Mouse (Mus musculus): ENCODE results near the gene Gm13285. TPM values are rescaled to one million over a fixed set of nuclear protein-coding genes. Genes with fewer than 3 reads are reported as not detected.
A peak's percentile ranks its signal among the peaks of the same experiment; 100 is the strongest.
"Not testable (repeated sequence)": the region's sequence is repeated elsewhere in the genome, so short reads cannot be mapped to it uniquely, and the experiment has no call there.

The Gm13285 gene
- polyA plus RNA-seq, 1 experiment from 2014 or later: 0.28 TPM

DNA sequence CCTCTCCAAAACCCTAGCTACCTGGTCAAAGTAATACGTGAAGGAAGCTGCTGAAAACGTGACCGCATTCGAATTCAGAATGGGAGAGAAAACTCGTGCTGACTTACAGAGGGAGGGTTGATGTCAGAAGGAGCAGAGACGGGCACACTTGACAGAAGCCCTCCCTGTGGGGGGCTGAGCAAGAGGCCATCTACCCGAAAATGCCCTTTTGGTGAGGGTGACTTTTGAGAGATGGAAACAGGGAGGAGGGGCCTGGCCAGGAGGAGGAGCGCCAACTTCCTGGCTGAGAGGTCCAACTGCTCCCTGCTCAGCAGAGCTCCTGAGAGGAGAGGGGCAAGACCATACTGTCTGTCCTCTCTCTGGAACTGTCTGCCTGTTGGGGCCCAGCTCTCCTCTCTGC, 5.8 kb downstream of the Gm13285 start, which contains the start of gene Gm13288:
Gene Gm13288, plus strand, starts transcription at position 301 of the 400 bp plus-strand sequence.
- H3K36me3 ChIP-seq; H3K9ac ChIP-seq (replicated peaks); H3K4me1 ChIP-seq (replicated peaks); ATAC-seq; H3K27ac ChIP-seq; H3K4me3 ChIP-seq (replicated peaks); H3K9me3 ChIP-seq: not testable (repeated sequence)
- peak within 1 kb of the TSS; percentile 45 for H3K4me2 ChIP-seq (replicated peaks)
- no CpG with 5 or more reads among the region's 8 CpGs for WGBS
- peaks cover 15% of the 10 kb centered on the region; the same call in 1 of the 2 replicates for H3K27me3 ChIP-seq

DNA sequence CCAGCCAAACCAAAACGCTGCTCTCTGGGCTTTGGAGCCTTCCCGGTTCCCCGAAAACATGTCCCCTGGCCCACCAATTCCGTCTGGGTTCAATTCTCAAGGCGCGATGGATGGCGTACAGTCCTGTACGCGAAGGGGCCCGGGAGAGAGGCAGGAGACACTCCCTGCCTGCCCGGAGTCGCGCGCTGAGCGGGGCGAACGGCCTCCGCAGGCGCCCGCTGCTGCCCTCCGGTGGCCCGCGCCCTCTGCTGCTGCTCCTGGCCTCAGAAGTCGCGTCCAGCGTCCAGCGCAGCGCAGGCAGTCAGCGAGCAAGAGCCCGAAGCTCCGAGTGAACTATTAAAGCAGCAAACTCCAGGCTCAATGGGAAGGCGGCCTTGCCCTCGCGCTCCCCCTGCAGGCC, 6.3 kb downstream of the Gm13285 start:
- not testable (repeated sequence) for H3K4me1 ChIP-seq (replicated peaks); H3K9me3 ChIP-seq; H3K4me3 ChIP-seq (replicated peaks); H3K27ac ChIP-seq; H3K36me3 ChIP-seq; ATAC-seq; H3K9ac ChIP-seq (replicated peaks)
- Histone ChIP-seq H3K27me3 (peaks cover 15% of the 10 kb centered on the region; the same call in 1 of the 2 replicates), H3K4me2 (replicated peaks) (peak overlapping the region; percentile 45)
- no CpG with 5 or more reads among the region's 34 CpGs for WGBS

- no peak for ATAC-seq
- Histone ChIP-seq H3K9me3 (no peaks in the 10 kb centered on the region), H3K9ac (replicated peaks) (no peak within 1 kb of the TSS), H3K4me2 (replicated peaks) (no peak within 1 kb of the TSS), H3K36me3 (no peaks in the 10 kb centered on the region), H3K4me3 (replicated peaks) (no peak within 1 kb of the TSS), H3K27ac (no peak within 1 kb of the TSS), H3K27me3 (no peaks in the 10 kb centered on the region), H3K4me1 (replicated peaks) (no peaks in the 10 kb centered on the region)
- WGBS: 66% methylated on average over 3 of the region's 3 CpGs
Observed at GRCm38 (mm10) chr4:88815928-88816327, 16.5 kb downstream of the Gm13285 start, which contains the start of gene Ifna7. Ifna7 (plus strand) TSS chr4:88816228.

DNA sequence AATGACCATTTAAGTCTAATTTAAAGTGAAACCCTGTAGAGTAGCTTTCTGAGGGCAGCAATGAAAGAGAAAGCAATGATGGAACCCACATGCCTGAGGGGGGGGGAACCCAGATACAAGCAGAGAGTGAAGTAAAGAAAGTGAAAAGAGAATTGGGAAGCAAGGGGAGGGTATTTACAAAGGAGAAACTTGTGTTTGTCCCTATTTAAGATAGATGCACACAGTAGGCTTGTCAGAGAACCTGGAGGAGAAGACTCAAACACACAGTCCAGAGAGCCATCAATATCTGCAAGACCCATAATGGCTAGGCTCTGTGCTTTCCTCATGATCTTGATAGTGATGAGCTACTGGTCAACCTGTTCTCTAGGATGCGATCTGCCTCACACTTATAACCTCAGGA, 20.2 kb downstream of the Gm13285 start, which contains the start of gene Ifna11:
Gene Ifna11, plus strand, starts transcription at position 301 of the 400 bp plus-strand sequence.
- Histone ChIP-seq H3K36me3 (no peaks in the 10 kb centered on the region), H3K27me3 (no peaks in the 10 kb centered on the region), H3K4me1 (replicated peaks) (no peaks in the 10 kb centered on the region), H3K4me2 (replicated peaks) (no peak within 1 kb of the TSS), H3K27ac (no peak within 1 kb of the TSS), H3K9ac (replicated peaks) (no peak within 1 kb of the TSS), H3K9me3 (no peaks in the 10 kb centered on the region), H3K4me3 (replicated peaks) (no peak within 1 kb of the TSS)
- no peak for ATAC-seq
- WGBS: 89% methylated on average over 1 of the region's 1 CpGs

DNA sequence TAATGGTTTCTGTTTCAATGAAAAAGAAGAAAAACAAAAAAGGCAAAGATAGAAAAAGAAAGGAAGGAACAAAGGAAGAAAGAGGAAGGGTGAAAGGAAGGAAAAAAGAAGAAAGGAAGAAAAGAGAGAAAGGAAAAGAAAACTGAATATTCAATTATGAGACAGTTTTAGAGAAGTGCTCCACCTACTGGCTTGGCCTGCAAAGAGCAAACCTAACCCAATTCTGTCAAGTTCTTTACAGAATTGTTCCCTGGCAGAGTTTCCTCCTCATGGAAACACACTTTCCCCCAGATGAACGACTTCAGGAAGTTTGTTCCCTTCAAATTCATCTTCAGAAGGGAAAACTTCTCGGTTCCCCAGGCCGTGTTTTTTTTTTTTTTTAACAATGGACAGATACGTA, 23.5 kb downstream of the Gm13285 start:
- no peak overlapping the region for H3K9ac ChIP-seq (replicated peaks)
- no peaks in the 10 kb centered on the region for H3K27me3 ChIP-seq
- 25% methylated on average over 4 of the region's 4 CpGs for WGBS
- no peaks in the 10 kb centered on the region for H3K36me3 ChIP-seq
- no peak overlapping the region for H3K27ac ChIP-seq
- ATAC-seq: no peak
- no peak overlapping the region for H3K4me2 ChIP-seq (replicated peaks)
- H3K4me1 ChIP-seq (replicated peaks): no peaks in the 10 kb centered on the region
- H3K9me3 ChIP-seq: no peaks in the 10 kb centered on the region
- H3K4me3 ChIP-seq (replicated peaks): no peak overlapping the region

DNA sequence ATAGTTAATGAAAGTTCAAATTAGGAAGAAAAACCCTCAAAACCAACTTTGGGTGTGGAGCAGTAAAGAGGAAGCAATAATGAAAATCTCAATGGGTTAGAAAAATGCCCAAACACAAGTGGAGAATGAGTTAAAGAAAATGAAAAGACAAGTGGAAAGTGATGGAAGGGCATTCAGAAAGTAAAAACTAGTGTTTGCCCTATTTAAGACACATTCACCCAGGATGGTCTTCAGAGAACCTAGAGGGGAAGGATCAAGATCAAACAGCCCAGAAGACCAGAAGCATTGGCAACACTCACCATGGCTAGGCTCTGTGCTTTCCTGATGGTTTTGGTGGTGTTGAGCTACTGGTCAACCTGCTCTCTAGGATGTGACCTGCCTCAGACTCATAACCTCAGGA, 27.7 kb downstream of the Gm13285 start, which contains the start of gene Ifna6:
Gene Ifna6, plus strand, starts transcription at position 301 of the 400 bp plus-strand sequence.
- H3K4me3 ChIP-seq (replicated peaks); ATAC-seq; H3K27ac ChIP-seq; H3K27me3 ChIP-seq; H3K4me2 ChIP-seq (replicated peaks); H3K4me1 ChIP-seq (replicated peaks); H3K9ac ChIP-seq (replicated peaks); H3K36me3 ChIP-seq; H3K9me3 ChIP-seq: not testable (repeated sequence)

DNA sequence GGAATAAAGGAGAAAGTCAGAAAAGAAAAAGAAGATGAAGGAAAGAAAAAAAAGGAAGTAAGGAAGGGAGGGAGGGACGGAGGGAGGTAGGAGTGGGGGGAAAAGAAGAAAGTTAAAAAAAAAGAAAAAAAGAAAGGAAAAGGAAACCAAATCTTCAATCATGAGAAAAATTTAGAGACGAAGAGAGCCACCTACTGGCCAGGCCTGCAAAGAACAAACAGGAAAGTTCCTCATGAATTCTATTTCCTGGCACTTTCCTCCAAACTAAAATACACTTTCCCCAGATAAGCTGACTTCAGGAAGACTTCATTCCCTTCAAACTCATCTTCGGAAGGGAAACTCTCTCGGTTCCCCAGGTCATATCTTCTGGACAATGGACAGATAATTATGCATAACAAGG, 31.1 kb downstream of the Gm13285 start:
- H3K9me3 ChIP-seq: no peaks in the 10 kb centered on the region
- no peaks in the 10 kb centered on the region for H3K36me3 ChIP-seq
- H3K4me1 ChIP-seq (replicated peaks): no peaks in the 10 kb centered on the region
- WGBS: 21% methylated on average over 4 of the region's 4 CpGs
- no peak overlapping the region for H3K4me3 ChIP-seq (replicated peaks)
- no peak for ATAC-seq
- H3K27me3 ChIP-seq: no peaks in the 10 kb centered on the region
- no peak overlapping the region for H3K9ac ChIP-seq (replicated peaks)
- no peak overlapping the region for H3K4me2 ChIP-seq (replicated peaks)
- H3K27ac ChIP-seq: no peak overlapping the region

DNA sequence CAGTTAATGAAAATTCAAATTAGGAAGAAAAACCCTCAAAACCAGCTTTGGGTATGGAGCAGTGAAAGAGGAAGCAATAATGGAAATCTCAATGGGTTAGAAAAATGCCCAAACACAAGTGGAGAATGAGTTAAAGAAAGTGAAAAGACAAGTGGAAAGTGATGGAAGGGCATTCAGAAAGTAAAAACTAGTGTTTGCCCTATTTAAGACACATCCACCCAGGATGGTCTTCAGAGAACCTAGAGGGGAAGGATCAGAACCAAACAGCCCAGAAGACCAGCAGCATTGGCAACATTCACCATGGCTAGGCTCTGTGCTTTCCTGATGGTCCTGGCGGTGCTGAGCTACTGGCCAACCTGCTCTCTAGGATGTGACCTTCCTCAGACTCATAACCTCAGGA, 35.8 kb downstream of the Gm13285 start, which contains the start of gene Ifna5:
Gene Ifna5, plus strand, starts transcription at position 301 of the 400 bp plus-strand sequence.
- H3K9me3 ChIP-seq; H3K36me3 ChIP-seq; H3K27ac ChIP-seq; ATAC-seq; H3K4me1 ChIP-seq (replicated peaks); H3K27me3 ChIP-seq; H3K4me2 ChIP-seq (replicated peaks); H3K4me3 ChIP-seq (replicated peaks); H3K9ac ChIP-seq (replicated peaks): not testable (repeated sequence)
- 81% methylated on average over 1 of the region's 1 CpGs for WGBS

- Histone ChIP-seq H3K9me3 (no peaks in the 10 kb centered on the region), H3K9ac (replicated peaks) (no peak overlapping the region), H3K36me3 (no peaks in the 10 kb centered on the region), H3K4me2 (replicated peaks) (no peak overlapping the region), H3K4me3 (replicated peaks) (no peak overlapping the region), H3K4me1 (replicated peaks) (no peaks in the 10 kb centered on the region), H3K27ac (no peak overlapping the region), H3K27me3 (no peaks in the 10 kb centered on the region)
- 53% methylated on average over 3 of the region's 3 CpGs for WGBS
- no peak for ATAC-seq
Observed at GRCm38 (mm10) chr4:88838828-88839227, 39.4 kb downstream of the Gm13285 start.

DNA sequence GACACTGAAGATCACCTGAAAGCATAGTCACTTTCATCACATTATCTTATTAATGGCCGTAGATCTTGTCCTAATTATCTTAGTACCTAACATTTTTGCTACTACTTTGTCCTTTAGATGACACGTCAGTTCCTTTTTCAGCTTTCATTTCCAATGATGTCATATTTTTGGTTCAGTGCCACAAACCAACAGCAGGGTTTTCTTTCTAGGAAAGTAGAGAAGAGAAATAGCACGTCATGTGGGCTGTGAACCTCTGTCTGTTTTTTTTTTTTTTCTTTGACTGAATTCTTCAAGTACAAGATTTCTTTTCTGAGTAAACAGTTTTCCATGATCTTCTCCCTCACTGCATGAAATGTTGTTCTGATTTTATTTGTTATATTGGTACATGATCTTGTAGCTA, 40.6 kb downstream of the Gm13285 start:
- Histone ChIP-seq H3K4me2 (replicated peaks) (no peak overlapping the region), H3K27me3 (no peaks in the 10 kb centered on the region), H3K9me3 (no peaks in the 10 kb centered on the region), H3K27ac (no peak overlapping the region), H3K36me3 (no peaks in the 10 kb centered on the region), H3K4me1 (replicated peaks) (no peaks in the 10 kb centered on the region), H3K9ac (replicated peaks) (no peak overlapping the region), H3K4me3 (replicated peaks) (no peak overlapping the region)
- 87% methylated on average over 3 of the region's 3 CpGs for WGBS
- ATAC-seq: no peak

GRCm38 (mm10) chr4:88841438-88841911, 42.0 kb downstream of the Gm13285 start, which contains the start of gene Ifna4:
Ifna4 (plus strand) TSS chr4:88841861.
- Histone ChIP-seq H3K27ac (no peak within 1 kb of the TSS), H3K4me3 (replicated peaks) (no peak within 1 kb of the TSS), H3K4me1 (replicated peaks) (no peaks in the 10 kb centered on the region), H3K9ac (replicated peaks) (no peak within 1 kb of the TSS), H3K27me3 (no peaks in the 10 kb centered on the region), H3K9me3 (no peaks in the 10 kb centered on the region), H3K4me2 (replicated peaks) (no peak within 1 kb of the TSS), H3K36me3 (no peaks in the 10 kb centered on the region)
- no peak for ATAC-seq
- 44% methylated on average over 2 of the region's 2 CpGs for WGBS

GRCm38 (mm10) chr4:88845334-88845733, 45.9 kb downstream of the Gm13285 start:
- H3K9ac ChIP-seq (replicated peaks): no peak overlapping the region
- no peak overlapping the region for H3K4me3 ChIP-seq (replicated peaks)
- H3K4me1 ChIP-seq (replicated peaks): no peaks in the 10 kb centered on the region
- ATAC-seq: no peak
- H3K36me3 ChIP-seq: no peaks in the 10 kb centered on the region
- 76% methylated on average over 2 of the region's 2 CpGs for WGBS
- no peak overlapping the region for H3K4me2 ChIP-seq (replicated peaks)
- H3K27ac ChIP-seq: no peak overlapping the region
- H3K9me3 ChIP-seq: no peaks in the 10 kb centered on the region
- H3K27me3 ChIP-seq: no peaks in the 10 kb centered on the region

DNA sequence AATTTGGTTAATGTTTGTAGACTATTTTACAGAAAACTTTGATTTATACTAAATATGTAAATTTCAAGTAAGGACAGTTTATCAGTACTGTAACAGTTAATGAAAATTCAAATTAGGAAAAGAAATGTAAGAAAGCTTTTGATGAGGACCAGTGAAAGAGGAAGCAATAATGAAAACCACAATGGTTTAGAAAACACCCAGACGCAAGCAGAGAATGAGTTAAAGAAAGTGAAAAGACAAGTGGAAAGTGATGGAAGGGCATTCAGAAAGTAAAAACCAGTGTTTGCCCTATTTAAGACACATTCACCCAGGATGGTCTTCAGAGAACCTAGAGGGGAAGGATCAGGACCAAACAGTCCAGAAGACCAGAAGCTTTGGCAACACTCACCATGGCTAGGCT, 50.2 kb downstream of the Gm13285 start, which contains the start of gene Ifna1:
Gene Ifna1, plus strand, starts transcription at position 390 of the 400 bp plus-strand sequence.
- no peak within 1 kb of the TSS for H3K27ac ChIP-seq
- no peak for ATAC-seq
- no peaks in the 10 kb centered on the region for H3K27me3 ChIP-seq
- 76% methylated on average over 1 of the region's 1 CpGs for WGBS
- no peak within 1 kb of the TSS for H3K9ac ChIP-seq (replicated peaks)
- H3K36me3 ChIP-seq: no peaks in the 10 kb centered on the region
- H3K4me2 ChIP-seq (replicated peaks): no peak within 1 kb of the TSS
- no peaks in the 10 kb centered on the region for H3K9me3 ChIP-seq
- H3K4me1 ChIP-seq (replicated peaks): 0 out of 2 replicates have a peak, but pooled peaks cover 2% of the 10 kb centered on the region
- H3K4me3 ChIP-seq (replicated peaks): no peak within 1 kb of the TSS
